Mouse (Mus musculus) testis, postnatal 14 days (tissue): ENCODE results near the gene Stxbp5.
"Not testable (repeated sequence)": the region's sequence is repeated elsewhere in the genome, so short reads cannot be mapped to it uniquely, and the experiment has no call there.

Experiments used
- DNase-seq: peaks from one replicate; pipeline ENCODE4 v3.0.0; 2021; ENCODE audit warnings: low spot score

The Stxbp5 gene

DNA sequence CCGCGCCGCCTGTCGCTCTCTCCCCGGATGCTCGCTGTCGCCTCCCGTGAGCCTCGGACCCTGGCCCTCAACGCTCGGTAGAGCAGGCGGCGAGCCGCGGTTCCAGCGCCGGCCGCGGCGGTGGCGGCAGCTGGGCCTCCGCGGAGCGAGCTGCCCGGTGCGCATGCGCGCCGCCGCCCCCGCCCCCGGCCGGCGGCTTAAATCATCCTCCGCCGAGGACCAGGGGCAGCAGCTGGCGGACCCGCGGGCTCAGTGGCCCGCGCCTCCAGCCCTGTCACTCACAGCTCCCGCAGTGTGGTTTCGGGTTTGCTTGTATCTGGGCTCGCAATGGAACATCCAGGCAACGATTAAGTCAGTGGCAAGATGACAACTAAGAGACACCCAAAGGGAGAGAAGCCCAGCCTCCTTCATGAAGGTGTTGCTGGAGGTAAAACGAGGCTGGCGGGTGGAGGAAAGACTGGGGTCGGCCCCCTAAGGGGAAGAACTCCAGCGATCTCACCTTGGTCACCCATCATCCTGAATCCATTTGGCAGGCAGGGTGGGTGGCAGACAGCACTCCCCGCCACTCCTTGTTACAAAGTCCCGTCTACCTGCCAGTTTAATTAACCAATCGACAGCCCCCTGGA is at the start of gene Stxbp5:
TSS of gene Stxbp5 (minus strand) at position 9 of the 626 bp plus-strand sequence.
- DNase-seq = peak; percentile 82

DNA sequence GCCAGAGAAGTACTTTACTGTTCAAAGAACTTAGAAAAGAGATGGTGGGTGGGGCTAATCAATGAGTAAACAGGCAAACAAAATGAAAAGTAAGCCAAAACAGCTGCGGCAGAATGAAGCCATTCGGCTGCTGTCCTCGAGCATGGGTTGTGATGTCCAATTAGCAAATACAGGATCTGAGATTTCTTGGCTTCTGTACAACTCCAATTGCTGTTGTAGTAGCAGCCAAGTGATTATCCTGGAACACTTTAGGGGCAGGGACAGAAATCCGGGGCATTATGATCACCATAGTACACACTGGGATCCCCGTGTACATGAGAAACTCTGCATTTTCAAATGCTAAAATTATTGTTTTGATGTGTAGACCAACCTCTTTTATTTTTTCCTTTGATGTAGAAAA is 11.5 kb upstream of the Stxbp5 start:
- no peak for DNase-seq

DNA sequence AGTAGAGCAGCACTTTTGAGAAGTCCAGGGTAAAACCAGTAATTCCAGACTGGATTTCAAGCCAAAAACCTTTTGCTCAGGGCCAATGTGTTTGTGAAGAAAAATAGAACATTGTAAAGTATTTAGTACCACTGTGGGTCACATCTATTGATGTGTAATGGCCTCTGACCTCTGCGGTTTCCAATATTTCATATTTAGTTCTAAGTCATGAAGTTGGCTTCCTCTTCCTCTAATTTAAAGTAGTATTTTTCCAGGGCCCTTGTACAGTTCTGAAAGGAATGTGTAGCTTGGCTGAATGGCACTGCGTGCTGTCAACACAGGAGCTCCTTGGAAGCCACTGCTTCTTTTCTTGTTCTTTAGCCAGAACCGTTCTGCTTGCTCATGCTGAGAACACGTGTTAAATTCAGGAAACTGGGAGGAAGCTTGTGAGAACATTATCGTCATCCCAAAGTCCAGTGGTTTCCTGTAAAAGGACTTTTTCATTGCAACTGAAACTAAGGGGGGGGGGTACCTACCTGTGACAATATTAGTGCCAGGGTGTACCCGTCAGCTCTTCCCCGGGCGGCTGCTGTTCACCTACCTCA is 7.1 kb upstream of the Stxbp5 start:
- no peak for DNase-seq

DNA sequence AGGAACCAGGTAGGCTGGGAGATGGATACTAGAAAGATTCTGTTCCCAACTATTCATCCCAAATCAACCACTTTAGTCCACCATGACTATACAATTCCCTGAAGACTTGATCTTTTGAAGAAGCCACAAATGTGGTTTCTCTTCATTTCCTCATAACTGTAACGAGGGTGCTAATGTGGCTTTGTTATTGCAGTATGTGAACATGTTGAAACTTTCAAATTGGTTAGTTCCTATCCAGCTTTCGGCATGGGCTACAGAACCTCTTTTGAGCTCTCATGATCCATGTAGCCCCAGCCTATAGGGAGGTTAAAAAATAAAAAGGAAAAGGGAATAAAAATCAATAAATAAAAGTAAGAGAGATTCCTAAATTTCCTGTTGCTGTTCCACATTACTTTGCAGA is 6.6 kb upstream of the Stxbp5 start:
- no peak for DNase-seq

DNA sequence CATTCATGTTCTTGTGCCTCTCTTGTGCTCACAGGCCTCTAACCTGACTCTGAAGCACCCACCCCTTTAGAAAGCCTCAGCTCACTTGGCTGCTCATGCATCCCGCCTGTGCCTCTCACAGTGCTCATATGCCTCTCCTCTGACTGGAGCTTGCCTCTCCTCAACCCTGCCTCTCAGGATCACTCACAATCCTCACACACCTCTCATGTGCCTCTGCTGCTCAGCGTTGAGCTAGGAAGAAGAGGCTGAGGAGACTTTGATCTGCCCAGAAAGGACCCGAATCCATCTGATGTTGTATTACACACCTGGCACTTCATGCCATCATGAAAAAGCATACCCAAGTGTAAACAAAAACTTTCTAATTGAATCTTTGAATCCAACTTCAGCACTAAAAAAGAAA is 5.3 kb upstream of the Stxbp5 start:
- no peak for DNase-seq

DNA sequence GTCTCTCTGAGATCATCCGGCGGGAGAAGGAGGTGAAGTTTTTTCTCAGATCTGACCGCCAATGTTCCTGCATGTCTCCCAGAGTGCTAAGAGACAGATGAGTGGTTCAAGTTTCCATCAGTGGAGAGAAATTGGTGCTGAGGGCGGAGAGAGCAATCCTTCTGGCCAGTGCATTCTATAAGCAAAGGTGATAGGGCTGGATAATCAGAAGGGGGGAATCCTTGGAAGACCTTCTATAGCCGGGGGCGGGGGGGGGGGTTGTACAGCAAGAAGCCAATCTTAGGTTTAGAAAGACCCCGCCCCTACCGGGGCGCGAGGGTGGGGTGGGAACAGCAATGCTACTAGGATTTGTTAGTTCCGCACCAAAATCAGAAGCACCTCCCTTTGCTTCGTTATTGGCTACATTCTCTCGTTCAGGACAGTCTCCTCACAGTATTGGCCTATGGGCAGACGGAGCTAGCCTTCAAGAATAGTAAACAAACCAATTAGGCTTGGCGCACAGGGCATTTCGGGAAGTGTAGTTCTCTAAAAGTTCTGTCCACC is 889 bp upstream of the Stxbp5 start:
- DNase-seq = peak; percentile 85

DNA sequence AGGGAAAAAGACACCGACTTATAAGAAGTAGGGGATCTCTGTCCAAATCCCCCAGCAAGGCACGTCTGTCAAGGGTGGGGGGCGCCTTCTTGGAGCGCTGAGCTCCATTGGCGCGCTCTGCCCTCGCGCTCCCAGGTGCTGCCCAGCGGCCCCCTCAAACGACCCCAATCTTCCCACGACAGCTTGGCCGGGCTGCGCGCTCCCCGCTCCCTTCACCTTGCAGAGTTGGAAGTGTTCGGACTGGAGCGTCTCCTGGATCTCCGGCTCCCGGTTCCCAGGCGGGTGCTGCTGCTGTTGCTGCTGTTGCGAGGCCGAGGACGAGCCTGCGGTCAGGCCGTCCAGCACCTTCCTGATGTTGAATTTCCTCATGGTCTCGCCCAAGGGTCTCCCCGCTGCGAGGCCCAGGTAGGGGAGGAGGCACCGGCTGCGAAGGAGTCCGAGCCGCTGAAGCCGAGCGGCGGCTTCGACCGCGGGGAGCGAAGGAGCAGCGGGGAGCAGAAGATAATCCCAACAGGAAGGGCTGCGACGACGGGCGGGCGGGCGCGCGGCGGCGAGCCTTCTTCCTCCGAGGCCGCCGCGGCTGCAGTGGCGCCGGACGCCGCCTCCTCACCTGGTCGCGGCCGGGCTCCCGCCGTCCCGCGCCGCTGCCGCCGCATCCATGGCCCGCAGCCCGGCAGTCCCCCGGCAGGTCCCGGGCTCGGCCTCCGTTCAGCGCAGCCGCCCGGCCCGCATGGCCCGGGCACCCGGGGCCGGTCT is 386 bp downstream of the Stxbp5 start:
- peak; percentile 71 for DNase-seq

DNA sequence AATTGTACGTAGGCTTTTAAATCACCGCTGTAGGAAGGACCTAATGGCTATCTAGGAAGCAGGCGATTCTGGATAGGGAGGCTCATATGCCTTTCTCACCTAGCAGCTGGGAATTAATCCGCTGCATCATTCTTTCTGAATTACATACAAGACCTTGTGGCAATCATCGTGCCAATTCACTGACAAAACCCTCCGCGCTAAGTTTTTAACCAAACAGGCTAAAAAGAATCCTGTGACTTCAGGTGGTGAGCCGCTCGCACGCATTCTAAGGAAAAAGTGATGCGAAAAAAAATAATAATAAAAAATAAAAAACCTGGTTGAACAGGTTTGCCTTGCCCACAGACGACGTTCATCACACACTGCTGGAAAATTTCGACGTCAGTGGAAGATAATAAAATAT is 1.1 kb downstream of the Stxbp5 start:
- DNase-seq = no peak

DNA sequence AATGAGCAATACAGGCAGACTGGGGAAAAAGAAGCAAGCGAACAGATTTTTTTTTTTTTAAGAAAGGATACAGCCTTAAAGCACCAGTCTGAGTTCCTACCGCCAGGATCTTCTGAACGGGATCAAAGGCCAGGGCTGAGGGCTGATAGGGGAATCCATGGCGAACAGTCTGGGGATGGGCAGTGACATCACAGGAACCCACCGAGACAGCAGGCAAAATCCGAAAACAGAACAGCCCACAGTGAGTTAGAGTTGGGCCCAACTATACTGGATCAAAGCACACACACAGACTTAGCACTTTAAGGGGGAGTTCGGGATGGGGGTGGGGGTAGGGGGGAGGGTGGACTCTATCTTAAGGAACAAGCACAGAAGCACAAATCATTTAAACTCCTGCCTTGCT is 1.8 kb downstream of the Stxbp5 start:
- DNase-seq = no peak

DNA sequence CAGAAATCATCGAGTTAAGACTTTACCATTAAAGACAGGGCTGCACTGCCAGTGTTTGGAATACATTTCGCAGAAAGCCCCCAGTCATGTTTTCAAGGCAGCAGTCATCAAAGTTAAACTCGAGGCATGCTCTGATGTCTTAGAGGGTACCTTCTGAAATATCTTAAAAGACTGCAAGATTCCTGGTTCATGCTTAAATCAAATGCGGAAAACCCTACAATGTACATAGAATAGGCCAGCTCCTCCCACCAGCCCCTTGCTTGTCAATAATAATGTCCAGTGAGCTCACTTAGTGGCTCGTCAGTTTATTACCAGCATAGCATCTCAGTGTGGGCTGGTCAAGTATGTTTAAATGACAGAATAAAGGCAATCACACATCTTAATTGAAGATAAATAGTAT is 3.0 kb downstream of the Stxbp5 start:
- no peak for DNase-seq

DNA sequence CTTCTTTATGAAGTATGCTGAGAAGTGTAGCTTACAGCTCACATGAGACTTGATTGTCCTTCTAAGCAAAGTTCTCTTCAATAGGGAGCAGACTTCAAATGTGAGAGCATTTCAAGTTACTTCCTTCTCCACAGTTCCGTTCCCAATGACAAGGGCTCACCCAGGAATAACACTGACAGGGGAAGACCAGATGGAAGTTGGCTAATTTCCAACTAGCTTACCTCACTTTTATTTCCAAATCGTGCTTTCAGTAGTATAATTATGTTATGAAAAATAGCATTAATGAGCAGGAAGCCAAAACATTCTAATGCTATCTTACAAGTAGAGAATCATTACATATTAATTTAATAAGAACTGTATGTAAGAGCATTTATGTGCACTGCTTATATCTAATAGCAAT is 7.3 kb downstream of the Stxbp5 start:
- no peak for DNase-seq

DNA sequence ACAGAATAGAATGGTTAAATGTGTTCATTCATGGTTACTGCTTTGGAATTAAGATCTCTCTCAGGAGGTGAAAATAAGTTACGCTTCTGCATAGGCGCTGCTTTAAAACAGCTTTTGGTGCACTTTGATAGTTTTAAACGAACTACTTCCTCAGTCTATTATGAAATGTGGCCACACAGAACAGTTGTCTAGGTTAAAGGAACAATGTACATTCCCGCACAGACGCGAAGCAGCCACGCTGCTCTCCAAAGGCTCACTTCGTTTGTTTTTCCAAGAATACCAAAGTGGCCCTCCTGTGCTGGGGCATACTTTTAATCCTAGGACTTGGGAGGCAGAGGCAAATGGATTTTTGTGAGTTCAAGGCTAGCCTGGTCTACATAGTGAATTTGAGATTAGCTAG is 11.2 kb downstream of the Stxbp5 start:
- DNase-seq = no peak

DNA sequence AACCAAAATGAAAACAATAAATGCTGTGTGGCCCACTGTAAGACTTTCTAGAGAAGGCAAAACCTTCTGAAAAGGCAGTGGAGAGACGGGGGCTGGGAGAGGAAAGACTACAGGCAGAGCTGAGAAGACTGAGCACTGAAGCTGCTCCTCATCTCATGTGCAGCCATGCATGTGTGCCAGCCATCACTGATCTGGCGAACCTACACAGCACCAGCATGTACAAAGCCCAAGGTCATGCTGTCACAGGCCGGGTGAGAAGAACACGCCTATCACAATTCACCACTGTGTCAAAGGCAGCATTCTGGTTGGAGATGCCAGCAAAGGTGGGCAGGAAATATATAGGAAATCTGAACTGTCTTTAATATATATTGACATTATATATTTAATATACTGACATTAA is 12.2 kb downstream of the Stxbp5 start:
- DNase-seq = no peak

DNA sequence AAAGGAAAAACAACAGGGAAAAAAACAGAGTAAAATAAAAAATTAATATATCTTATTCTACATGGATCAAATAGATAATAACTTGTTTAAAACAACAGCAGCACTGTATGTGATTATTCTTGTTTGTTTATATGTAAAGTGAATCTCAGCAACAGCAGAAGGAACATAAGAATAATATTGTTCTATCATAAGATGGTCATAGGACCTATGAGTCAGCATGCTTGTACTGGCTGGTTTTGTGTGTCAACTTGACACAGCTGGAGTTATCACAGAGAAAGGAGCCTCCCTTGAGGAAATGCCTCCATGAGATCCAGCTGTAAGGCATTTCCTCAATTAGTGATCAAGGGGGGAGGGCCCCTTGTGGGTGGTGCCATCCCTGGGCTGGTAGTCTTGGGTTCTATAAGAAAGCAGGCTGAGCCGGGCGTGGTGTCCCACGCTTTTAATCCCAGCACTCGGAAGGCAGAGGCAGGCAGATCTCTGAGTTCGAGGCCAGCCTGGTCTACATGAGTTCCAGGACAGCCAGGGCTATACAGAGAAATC is 19.0 kb downstream of the Stxbp5 start:
- DNase-seq = not testable (repeated sequence)

DNA sequence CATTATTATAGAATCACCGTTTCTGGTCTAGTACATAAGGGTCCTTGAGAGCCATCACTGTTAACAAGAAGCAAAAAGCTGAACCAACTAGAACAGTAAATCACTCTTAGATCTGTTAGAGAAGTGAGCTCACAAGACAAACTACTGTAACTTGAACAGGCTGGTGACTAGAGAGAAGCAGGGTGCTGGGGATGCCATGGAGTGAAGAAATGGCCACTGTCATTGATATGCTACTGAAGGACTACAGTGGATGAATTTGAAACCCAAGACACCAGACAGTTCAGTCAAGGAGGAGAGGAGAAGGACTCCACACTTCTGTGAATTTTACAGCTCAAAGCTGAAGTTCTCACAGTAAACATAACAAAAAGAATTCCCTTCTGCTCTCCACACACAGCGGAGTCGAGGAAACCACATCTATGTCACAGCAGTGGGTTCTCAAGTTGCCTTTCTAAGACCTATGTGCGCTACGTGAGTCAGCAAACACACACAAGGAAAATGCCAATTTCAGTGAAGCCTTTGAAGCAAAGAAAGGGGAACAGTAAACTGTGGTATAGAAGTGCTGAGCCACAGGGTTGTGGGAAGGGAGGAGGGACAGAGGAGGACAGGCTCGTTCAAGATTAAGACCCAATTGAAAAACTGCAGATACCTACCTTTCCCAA is 20.7 kb downstream of the Stxbp5 start:
- no peak for DNase-seq

DNA sequence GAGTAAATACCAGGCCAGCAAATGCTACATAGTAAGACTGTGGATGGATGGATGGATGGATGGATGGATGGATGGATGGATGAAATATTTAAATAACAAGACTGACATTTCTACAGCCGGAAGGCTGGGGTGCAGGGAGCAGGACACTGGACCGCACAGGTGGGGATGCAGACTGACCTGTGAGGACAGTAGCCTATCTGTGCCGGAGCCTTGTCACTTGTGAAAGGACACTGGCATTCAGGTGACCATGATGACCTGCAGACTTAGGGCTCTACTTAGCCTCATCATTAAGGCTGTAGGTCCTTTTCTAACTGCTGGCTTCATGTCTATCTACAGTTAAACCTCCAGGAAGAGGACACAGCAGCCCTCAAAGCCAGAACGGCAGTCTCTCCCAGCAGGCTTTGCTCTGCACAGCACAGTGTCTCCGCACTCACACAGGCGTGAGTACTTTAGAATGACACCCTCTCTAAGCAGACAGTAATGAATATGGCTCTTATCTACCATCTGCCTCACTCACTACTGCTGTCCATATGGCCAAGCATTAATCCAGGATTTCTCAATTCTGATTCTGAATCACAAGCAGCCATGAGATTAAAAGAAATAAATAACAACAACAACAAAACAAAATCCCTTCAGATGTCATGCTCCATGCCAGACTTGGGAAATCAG is 21.9 kb downstream of the Stxbp5 start:
- no peak for DNase-seq

DNA sequence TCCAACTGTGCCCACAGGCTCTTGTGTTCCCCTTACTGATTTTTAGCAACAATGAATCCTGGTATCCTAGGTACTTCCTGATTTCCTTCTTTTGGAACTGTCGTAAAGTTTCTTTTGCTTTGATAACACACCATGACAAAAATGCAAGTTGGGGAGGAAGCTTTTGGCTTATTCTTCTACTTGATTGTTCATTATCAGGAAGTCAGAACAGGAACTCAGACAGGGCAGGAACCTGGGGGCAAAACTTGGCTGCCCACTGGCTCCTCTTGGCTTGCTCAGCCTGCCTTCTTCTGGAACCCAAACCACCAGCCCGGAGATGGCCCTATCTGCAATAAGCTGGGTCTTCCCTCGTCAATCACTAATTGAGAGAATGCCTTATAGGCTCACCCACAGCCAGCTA is 25.0 kb downstream of the Stxbp5 start:
- no peak for DNase-seq

DNA sequence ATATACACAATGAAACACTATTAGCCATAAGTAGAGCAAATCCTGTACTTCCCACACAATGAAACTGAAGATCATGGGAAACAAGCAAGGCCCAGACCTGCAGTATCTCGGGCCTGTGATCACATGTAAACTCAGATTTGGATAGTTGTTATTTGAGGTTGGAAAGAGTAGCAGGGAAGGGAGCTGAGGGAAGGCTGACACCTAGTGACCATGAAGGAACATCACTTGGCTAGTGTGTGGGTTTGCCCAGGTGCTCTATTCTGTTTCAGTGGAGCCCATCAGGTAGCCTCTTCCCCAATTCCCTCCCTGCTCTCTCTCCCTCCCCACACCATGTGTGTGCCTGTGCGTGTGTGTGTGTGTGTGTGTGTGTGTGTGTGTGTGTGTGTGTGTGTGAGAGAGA is 28.7 kb downstream of the Stxbp5 start:
- DNase-seq = no peak

DNA sequence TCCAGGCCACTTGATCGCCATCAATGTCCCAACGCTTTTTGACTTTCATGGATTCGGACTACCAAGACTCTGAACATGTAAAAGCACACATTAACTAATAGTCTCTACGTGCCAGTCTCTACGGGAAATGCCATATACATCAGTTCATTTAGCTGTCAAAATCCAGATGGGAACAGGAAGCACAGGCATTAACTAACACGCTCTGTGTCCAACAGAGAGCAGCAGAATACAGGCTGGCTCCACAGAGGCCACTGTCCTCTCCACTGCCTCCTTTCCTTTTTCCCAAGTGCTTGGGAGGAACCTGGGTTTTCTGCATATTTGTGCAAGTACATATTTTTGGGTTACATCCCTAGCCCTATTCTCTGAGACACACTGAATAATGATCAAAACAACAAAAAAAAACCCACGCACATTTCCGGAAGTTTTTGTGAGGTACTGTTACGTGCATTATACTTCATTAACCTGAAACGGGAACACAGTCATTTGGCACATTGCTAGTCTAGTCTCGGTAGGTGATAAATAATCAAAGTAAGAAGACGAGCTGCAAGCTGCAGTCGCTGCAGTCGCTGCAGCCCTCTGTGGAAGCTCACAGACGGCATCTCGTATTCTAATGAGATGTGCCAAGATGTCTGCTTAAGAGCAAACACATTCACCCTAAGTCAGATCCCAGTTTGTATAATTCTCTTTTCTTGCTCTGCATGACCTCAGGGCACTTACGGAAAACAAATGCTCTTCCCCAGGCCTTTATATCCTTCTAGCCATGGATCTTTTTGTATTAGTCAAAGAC is 33.9 kb downstream of the Stxbp5 start:
- DNase-seq = no peak

DNA sequence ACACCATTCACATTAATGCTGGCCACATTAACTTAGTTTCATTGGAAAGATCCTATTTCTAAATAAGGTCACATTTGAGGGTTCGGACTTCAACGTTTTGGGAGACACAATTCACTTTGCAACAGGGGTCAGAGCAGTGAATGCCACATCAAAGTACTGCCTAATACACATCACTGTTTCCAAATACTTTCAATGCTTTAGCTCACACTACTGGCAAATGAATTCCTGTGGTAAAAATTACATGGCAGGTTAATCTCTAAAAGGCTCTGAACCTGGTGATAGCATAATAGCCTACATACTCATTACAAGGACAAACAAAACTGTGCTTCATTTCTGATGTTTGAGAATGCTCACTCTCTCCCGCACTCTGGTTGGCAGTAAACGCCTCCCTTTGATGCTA is 40.9 kb downstream of the Stxbp5 start:
- no peak for DNase-seq

DNA sequence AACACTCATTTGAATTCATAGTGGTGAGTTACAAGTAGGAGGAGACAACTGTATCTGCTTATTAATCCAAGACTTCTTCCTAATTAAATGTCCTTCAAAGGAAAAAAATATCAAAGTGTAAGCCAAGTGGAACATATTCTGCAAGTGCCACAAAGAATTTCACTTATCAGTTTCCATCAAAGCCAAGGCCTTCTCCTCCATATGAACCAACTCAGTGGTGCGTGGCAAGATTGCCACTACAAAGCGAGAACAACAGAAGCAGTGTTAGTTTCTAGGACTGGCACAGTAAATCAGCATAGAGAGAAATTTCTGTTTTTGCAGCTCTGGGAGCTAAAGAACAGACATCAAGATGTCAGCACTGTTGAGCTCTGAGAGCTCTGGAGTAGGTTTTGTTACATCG is 41.4 kb downstream of the Stxbp5 start:
- DNase-seq = no peak
